13 mouse cellular contexts compared by ENCODE assay signal in genomic region chr17:5082274-5082673, GRCm38 (mm10).
DNase-seq lines count a peak whose midpoint lies in the region; ATAC-seq and TF ChIP-seq lines count a peak whose summit lies in the region.
"Had no signal": no experiment of that assay in that cellular context is flagged by ENCODE, and none has a peak within 500 bp of the region (broad histone marks: within the 10 kb centered on the region; RNA-seq: fewer than 3 reads in every experiment).

No protein-coding gene starts in this region.

- peak; percentile 92 for DNase-seq in heart, adult 11 months
- DNase-seq in heart, postnatal 25 days (ENCODE audit: low spot score): no peak
- no peak for DNase-seq in layer of hippocampus, adult 2 months (ENCODE audit: low spot score in 2 of 2)
- no peak for DNase-seq in layer of hippocampus, postnatal 10 days (ENCODE audit: low spot score in 2 of 2)
- DNase-seq in thymus, postnatal 4 days: peak; percentile 7
- DNase-seq in thymus, adult 2 months: no peak
- DNase-seq: cerebellum, adult 18-20 months; embryo, embryonic 11 days; kidney, adult 8-10 months had no signal

- H3K9ac ChIP-seq in stomach, embryonic 15.5 days: no peak overlapping the region
- H3K9ac ChIP-seq: liver, embryonic 14.5 days; midbrain, embryonic 12.5 days had no signal

- no peaks in the 10 kb centered on the region for H3K9me3 ChIP-seq in stomach, embryonic 15.5 days
- H3K9me3 ChIP-seq: midbrain, embryonic 12.5 days had no signal

- H3K27ac ChIP-seq in layer of hippocampus, adult 2 months: peak overlapping the region; percentile 81
- no peak overlapping the region for H3K27ac ChIP-seq in thymus, adult 2 months (ENCODE audit: control insufficient read depth, insufficient read depth, low read length)
- peak overlapping the region; percentile 81 for H3K27ac ChIP-seq in stomach, embryonic 15.5 days
- H3K27ac ChIP-seq: liver, embryonic 14.5 days; midbrain, embryonic 12.5 days had no signal

- 91% methylated on average over 8 of the region's 8 CpGs for WGBS in thymus, adult 2 months
- 65% methylated on average over 8 of the region's 8 CpGs for WGBS in stomach, embryonic 15.5 days

- no peak for TF ChIP-seq CTCF in layer of hippocampus, adult 2 months (conservative IDR thresholded peaks at IDR 0.05)
- no peak for TF ChIP-seq CTCF in thymus, adult 2 months (IDR thresholded peaks at IDR 0.05; ENCODE audit: borderline replicate concordance, control insufficient read depth, extremely low read depth, insufficient read depth, low read length, poor library complexity)

- TF ChIP-seq POLR2A in thymus, adult 2 months (IDR thresholded peaks at IDR 0.05; ENCODE audit: control insufficient read depth, extremely low read depth, insufficient read depth, low read length, poor library complexity): no peak

- H3K4me3 ChIP-seq in layer of hippocampus, adult 2 months: no peak overlapping the region
- no peak overlapping the region for H3K4me3 ChIP-seq in thymus, adult 2 months (ENCODE audit: control insufficient read depth, insufficient read depth, low read length)
- no peak overlapping the region for H3K4me3 ChIP-seq in stomach, embryonic 15.5 days (replicated peaks)
- H3K4me3 ChIP-seq: midbrain, embryonic 12.5 days had no signal

- H3K4me1 ChIP-seq in thymus, adult 2 months (replicated peaks; ENCODE audit: control insufficient read depth, insufficient read depth, low read length): peaks cover 57% of the 10 kb centered on the region
- peaks cover 46% of the 10 kb centered on the region for H3K4me1 ChIP-seq in stomach, embryonic 15.5 days

- ATAC-seq in stomach, embryonic 15.5 days (ENCODE audit: insufficient read depth, low FRiP score, low read depth): peak; percentile 61
- no peak for ATAC-seq in megakaryocyte-erythroid progenitor cell, adult 5-6 weeks (replicated peaks; ENCODE audit: low FRiP score, low TSS enrichment, poor library complexity, severe bottlenecking)

- intact Hi-C loops in heart, postnatal 25 days (cut with DNase I): no loop called here

- H3K4me2 ChIP-seq in stomach, embryonic 15.5 days: no peak overlapping the region
- H3K4me2 ChIP-seq: midbrain, embryonic 12.5 days had no signal

- no peaks in the 10 kb centered on the region for H3K27me3 ChIP-seq in thymus, adult 2 months (ENCODE audit: control insufficient read depth, insufficient read depth, low read length)
- no peaks in the 10 kb centered on the region for H3K27me3 ChIP-seq in stomach, embryonic 15.5 days (replicated peaks)
- H3K27me3 ChIP-seq: midbrain, embryonic 12.5 days had no signal

- H3K36me3 ChIP-seq in thymus, adult 2 months (ENCODE audit: control insufficient read depth, insufficient read depth, low read length): no peaks in the 10 kb centered on the region
- H3K36me3 ChIP-seq in stomach, embryonic 15.5 days: no peaks in the 10 kb centered on the region
- H3K36me3 ChIP-seq: midbrain, embryonic 12.5 days had no signal

Comparison
In these comparisons a context has a peak if more than half of its experiments do, and no peak if none do; other contexts are left out.
1. DNase-seq: peak in heart, adult 11 months (single experiment) and thymus, postnatal 4 days (single experiment); none in heart, postnatal 25 days (single experiment), layer of hippocampus, adult 2 months (0 of 2), layer of hippocampus, postnatal 10 days (0 of 2) and thymus, adult 2 months (single experiment).